Mouse (Mus musculus) limb, embryonic 14.5 days (tissue): ENCODE results near the gene Acap1. TPM values are rescaled to one million over a fixed set of nuclear protein-coding genes. Genes with fewer than 3 reads are reported as not detected.

ENCODE experiments used
- ATAC-seq: fragments of 200-750 bp; cut with Nextera tagmentation; 2 replicates; pipeline ENCODE4 v1.8.0; 2017; ENCODE audit warnings: low read depth, moderate number of reproducible peaks, moderate TSS enrichment; ENCODE audit not compliant: low FRiP score
- DNase-seq: peaks from one replicate; pipeline ENCODE4 v3.0.0-alpha.2; 2015; ENCODE audit warnings: low spot score
- H3K27ac ChIP-seq: fragments of 300-500 bp; sonication (generic); replicated peaks from 2 replicates; pipeline ENCODE4 v1.5.1; 2014; ENCODE audit warnings: low read depth, mild to moderate bottlenecking, low read length, moderate library complexity, mixed read lengths
- H3K27me3 ChIP-seq: fragments of 300-500 bp; sonication (generic); 2 replicates; pipeline ENCODE4 v1.6.1; 2014; ENCODE audit warnings: low read length, mixed read lengths; ENCODE audit not compliant: control insufficient read depth, insufficient read depth
- H3K36me3 ChIP-seq: fragments of 300-500 bp; sonication (generic); 2 replicates; pipeline ENCODE4 v1.6.1; 2014; ENCODE audit warnings: mild to moderate bottlenecking, low read length, moderate library complexity, mixed read lengths; ENCODE audit not compliant: control insufficient read depth, insufficient read depth
- H3K4me1 ChIP-seq: fragments of 300-500 bp; sonication (generic); 2 replicates; pipeline ENCODE4 v1.6.1; 2014; ENCODE audit warnings: antibody characterized with exemption, low read length, mixed read lengths; ENCODE audit not compliant: control insufficient read depth, insufficient read depth
- H3K4me2 ChIP-seq: fragments of 300-500 bp; sonication (generic); replicated peaks from 2 replicates; pipeline ENCODE4 v1.6.1; 2014; ENCODE audit warnings: low read depth, mild to moderate bottlenecking, low read length, moderate library complexity; ENCODE audit not compliant: severe bottlenecking
- H3K4me3 ChIP-seq: fragments of 300-500 bp; sonication (generic); replicated peaks from 2 replicates; pipeline ENCODE4 v1.5.1; 2014; ENCODE audit warnings: low read length
- H3K9ac ChIP-seq: fragments of 300-500 bp; sonication (generic); 2 replicates; pipeline ENCODE4 v1.6.1; 2014; ENCODE audit warnings: mild to moderate bottlenecking, low read depth, low read length, moderate library complexity; ENCODE audit not compliant: severe bottlenecking
- H3K9me3 ChIP-seq: fragments of 300-500 bp; sonication (generic); 2 replicates; pipeline ENCODE4 v1.6.1; 2016; ENCODE audit warnings: low read length; ENCODE audit not compliant: control insufficient read depth
- POLR2A ChIP-seq: fragments of 200-500 bp; IDR thresholded peaks from 2 replicates; pipeline ENCODE4 v1.8.0; 2012; ENCODE audit warnings: inconsistent platforms, mild to moderate bottlenecking, moderate library complexity, borderline replicate concordance; ENCODE audit not compliant: insufficient read depth, insufficient read length; ENCODE audit errors: extremely low read depth
- WGBS: fragments of 180-500 bp; shearing (Covaris S2); extraction: QIAGEN DNeasy Blood & Tissue Kit; methylation state at CpG from one replicate; pipeline ENCODE4 v1.1.7; 2014; 5-methylcytosine and 5-hydroxymethylcytosine counted together
- polyA plus RNA-seq, 2 experiments: library from polyadenylated mRNA; depleted of rRNA in 1 of 2; stranded (reverse) in 1 of 2; unstranded in 1 of 2; fragments of >200 nt; fragmentation: Nextera tagmentation in 1 of 2; extraction: Ambion mirVana in 1 of 2; gene quantifications; 2 replicates each; pipeline versions ENCODE4 v1.2.1 to v1.2.3; 2012 to 2014

Acap1 gene
- polyA plus RNA-seq (2012; rRNA removed), result 2.1 and 2.2 TPM in 2 replicates
- 2.1 TPM in 2 replicates for polyA plus RNA-seq (2014; fragmentation: Nextera tagmentation; extraction: Ambion mirVana)

DNA sequence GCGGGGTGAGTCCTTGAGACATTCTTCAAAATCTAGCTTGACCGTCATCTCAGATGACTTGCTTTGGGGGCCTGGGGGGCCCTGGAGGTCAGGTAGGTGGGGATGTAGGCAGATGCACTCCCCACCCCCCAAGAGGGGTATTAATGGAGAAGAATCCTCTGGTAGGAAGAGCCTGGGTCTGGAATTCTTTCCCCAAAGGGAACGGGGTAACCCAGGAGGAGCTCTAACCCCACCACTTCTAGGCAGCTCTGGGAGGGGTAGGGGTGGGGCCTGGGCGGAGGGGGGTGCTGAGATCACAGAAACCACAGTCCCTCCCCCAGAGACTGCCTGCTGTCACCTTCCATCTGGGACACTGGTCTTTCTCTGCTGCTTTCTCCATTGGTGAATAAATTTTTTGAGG is at the start of gene Acap1:
TSS of gene Acap1 (minus strand) at position 249 of the 400 bp plus-strand sequence.
- no peak within 1 kb of the TSS for H3K9ac ChIP-seq
- WGBS, result 65% methylated on average over 4 of the region's 4 CpGs

DNA sequence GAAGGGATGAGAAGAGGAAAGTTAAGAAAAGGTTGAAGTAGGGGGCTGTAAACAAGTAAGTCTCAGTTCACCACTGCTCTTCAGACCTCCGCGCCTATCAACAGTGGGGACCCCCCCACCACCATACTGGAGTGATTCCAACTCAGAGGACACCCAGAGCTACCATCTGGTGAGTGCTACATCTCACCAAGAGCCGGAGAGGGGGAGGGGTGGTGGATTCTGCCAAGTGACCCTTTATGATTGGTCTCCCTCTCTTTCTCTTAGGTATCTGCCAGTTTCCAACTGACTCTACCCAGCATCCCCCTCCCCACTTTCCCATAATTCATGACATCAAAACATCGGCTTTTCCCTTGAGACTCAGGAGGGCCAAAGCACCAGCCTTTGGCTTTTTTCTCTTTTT is 45.6 kb upstream of the Acap1 start:
- Histone ChIP-seq H3K4me2 (no peak overlapping the region), H3K9ac (no peak overlapping the region), H3K27me3 (no peaks in the 10 kb centered on the region), H3K36me3 (peaks cover 36% of the 10 kb centered on the region), H3K4me3 (no peak overlapping the region), H3K4me1 (peaks cover 23% of the 10 kb centered on the region), H3K9me3 (no peaks in the 10 kb centered on the region), H3K27ac (no peak overlapping the region)
- no peak for TF ChIP-seq POLR2A
- ATAC-seq (no peak), DNase-seq (no peak)
- WGBS, result 76% methylated on average over 4 of the region's 4 CpGs

More for the DNA sequence above, at the start of gene Acap1:
- ATAC-seq (no peak), DNase-seq (no peak)
- H3K9me3 ChIP-seq, result no peaks in the 10 kb centered on the region
- no peaks in the 10 kb centered on the region for H3K27me3 ChIP-seq
- H3K4me1 ChIP-seq, result peaks cover 7% of the 10 kb centered on the region
- no peak within 1 kb of the TSS for H3K4me2 ChIP-seq
- no peak for TF ChIP-seq POLR2A
- no peaks in the 10 kb centered on the region for H3K36me3 ChIP-seq
- no peak within 1 kb of the TSS for H3K4me3 ChIP-seq
- H3K27ac ChIP-seq, result no peak within 1 kb of the TSS

DNA sequence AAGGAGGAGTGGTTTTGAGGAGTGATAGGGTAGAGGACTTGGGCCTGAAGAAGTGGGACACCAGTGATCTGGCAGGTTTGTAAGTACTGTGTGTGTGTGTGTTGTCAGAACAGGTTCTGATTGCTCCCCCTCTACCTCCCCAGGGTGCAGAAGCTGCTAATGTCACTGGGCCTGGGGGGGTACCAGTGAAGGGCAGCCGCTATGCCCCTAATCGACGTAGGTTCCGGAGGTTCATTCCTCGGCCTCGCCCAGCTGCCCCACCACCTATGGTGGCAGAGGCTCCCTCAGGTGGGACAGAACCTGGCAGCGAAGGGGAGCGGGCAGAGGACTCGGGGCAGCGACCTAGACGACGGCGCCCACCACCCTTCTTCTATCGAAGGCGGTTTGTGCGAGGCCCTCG is 44.4 kb upstream of the Acap1 start:
- 91% methylated on average over 17 of the region's 17 CpGs for WGBS
- H3K9ac ChIP-seq, result no peak overlapping the region
- peaks cover 23% of the 10 kb centered on the region for H3K4me1 ChIP-seq
- no peak overlapping the region for H3K27ac ChIP-seq
- no peak for DNase-seq
- H3K36me3 ChIP-seq, result peaks cover 24% of the 10 kb centered on the region
- no peaks in the 10 kb centered on the region for H3K9me3 ChIP-seq
- no peak overlapping the region for H3K4me3 ChIP-seq
- no peak overlapping the region for H3K4me2 ChIP-seq
- TF ChIP-seq POLR2A, result no peak
- no peak for ATAC-seq
- H3K27me3 ChIP-seq, result no peaks in the 10 kb centered on the region

DNA sequence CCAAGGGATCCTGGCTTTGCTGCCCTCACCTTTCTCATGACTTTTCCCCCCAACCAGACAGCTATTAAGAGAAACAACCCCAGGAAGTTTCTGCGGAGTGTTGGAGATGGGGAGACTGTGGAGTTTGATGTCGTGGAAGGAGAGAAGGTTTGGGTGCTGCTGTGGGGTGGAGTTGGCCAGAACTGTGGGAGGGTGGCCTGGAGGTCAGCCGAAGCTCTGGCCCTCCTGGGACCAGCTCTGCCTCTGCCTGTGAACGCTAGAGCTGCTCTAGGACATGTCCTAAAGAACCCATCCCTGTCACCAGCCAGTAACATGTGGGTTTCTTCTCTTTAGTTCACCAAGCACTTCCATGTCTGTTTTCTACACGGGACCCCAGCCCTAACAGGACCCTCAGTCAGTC is 43.8 kb upstream of the Acap1 start:
- Histone ChIP-seq H3K9ac (no peak overlapping the region), H3K36me3 (peaks cover 18% of the 10 kb centered on the region), H3K4me1 (peaks cover 26% of the 10 kb centered on the region), H3K27ac (no peak overlapping the region), H3K4me2 (no peak overlapping the region), H3K4me3 (no peak overlapping the region), H3K27me3 (no peaks in the 10 kb centered on the region), H3K9me3 (no peaks in the 10 kb centered on the region)
- ATAC-seq (no peak), DNase-seq (no peak)
- no peak for TF ChIP-seq POLR2A
- 68% methylated on average over 5 of the region's 5 CpGs for WGBS

DNA sequence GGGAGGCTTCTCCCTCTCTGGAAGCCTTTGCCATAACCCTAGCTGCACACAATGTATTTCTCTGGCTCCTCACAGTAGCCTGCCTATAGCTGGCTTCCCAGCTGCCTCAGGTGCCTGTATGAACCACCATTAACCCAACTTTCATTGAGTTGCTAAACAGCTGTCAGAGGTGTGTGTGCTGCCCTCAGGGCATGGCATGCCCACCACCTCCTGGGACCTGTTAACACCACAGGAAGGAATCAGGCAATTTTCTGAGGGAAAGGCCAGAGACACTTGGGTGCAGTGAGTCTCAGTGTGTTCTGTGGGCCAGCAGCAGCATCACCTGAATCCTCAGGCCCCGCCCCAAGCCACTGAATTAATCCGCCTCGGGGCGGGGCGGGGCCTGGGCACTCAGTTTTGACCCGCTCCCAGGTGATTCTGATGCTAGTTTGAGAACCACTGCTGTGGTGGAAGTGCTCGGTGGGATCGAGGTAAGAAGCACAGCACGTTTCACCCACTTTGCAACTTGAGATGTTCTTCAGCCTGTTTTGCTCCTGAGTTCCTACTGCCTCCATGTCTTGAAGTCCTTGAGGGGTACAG is 43.2 kb upstream of the Acap1 start:
- DNase-seq (no peak), ATAC-seq (no peak)
- no peaks in the 10 kb centered on the region for H3K9me3 ChIP-seq
- no peak overlapping the region for H3K4me3 ChIP-seq
- no peak overlapping the region for H3K9ac ChIP-seq
- H3K27me3 ChIP-seq, result no peaks in the 10 kb centered on the region
- peaks cover 26% of the 10 kb centered on the region for H3K4me1 ChIP-seq
- H3K27ac ChIP-seq, result no peak overlapping the region
- 26% methylated on average over 9 of the region's 9 CpGs for WGBS
- TF ChIP-seq POLR2A, result no peak
- no peak overlapping the region for H3K4me2 ChIP-seq
- peaks cover 12% of the 10 kb centered on the region for H3K36me3 ChIP-seq
